Mouse (Mus musculus): Measurements from ENCODE around the gene Vgll4.
"Not testable (repeated sequence)": the region's sequence is repeated elsewhere in the genome, so short reads cannot be mapped to it uniquely, and the experiment has no call there.

The Vgll4 gene

DNA sequence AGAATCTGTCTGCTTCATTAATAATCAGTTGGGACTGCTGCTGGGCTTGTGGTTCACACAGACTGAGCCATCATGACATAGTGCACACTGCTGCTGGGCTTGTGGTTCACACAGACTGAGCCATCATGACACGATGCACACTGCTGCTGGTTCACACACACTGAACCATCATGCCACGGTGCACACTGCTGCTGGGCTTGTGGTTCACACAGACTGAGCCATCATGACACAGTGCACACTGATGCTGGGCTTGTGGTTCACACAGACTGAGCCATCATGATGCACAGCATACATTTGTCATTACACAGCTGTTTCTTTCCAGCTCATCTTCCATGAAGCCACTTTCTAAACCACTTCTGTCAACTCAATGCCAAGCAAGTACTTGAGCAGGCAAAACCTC lies 30.1 kb downstream of the Vgll4 start:
- DNase-seq (ENCODE audit: low read depth) = no peak

DNA sequence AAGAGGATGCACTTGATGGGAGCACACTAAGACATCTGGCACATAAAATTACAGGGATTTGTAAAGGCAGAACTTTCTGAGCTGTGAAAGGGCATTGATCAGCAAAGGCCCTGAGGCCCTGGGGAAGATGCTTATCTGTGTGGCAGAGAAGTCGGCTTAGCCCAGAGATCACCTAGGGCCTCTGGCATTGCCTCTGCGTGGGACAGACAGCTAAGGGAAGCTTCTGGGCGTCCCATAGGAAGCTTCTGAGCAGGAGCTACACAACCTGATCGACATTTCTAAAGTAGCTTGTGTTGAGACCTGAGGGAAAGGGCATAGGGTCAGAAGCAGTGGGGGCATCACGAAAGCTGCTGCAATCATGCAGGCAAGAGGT lies 32.9 kb downstream of the Vgll4 start:
- DNase-seq (ENCODE audit: low read depth) = no peak

DNA sequence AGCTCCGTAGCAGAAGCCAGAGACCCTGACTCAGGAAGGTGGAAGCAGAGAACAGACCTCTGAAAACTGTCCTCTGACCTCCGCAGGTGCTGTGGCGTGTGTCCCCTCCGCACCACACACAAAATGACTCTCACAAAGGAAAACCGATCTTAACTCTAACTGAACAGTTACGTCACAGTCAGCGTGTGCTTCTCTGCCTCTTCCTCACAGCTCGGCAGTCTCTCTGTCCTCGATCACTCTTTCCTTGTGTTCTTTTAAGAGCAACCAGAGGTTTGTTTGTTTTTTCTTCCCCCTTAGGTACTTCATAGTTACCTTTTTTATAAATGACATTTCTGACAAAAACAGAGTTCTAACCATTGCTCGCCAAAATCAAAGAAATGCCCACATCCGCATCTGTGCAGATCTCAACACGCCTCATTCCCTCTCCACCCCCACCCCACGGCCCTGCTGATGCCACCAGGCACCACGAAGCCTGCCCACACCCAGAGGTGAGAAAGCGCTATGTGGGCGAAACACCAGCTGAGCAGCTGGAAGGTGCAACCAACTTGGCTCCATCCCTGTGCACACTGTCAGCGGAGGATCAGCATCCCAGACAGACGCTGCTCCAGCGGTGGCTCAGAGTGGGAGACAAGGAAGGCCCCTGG lies 33.4 kb downstream of the Vgll4 start:
- no peak for DNase-seq (ENCODE audit: low read depth)

DNA sequence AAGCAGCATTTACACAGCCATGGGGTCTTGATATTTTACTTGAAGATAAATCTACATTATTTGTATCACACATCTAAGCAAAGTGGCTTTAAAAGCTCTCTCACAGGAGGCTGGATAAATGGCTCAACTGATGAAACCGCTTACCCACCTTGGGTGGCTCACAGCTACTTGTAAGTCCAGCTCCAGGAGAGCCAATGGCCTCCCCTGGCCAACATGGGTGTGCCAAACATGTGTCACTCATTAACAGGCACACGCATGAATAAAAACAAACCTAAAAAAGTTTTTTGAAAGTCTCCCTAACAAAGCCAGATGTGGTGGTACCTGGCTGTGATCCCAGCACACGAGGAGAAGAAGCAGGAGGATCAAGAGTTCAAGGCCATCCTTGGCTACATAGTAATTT lies 34.4 kb downstream of the Vgll4 start:
- DNase-seq (ENCODE audit: low read depth) = no peak

DNA sequence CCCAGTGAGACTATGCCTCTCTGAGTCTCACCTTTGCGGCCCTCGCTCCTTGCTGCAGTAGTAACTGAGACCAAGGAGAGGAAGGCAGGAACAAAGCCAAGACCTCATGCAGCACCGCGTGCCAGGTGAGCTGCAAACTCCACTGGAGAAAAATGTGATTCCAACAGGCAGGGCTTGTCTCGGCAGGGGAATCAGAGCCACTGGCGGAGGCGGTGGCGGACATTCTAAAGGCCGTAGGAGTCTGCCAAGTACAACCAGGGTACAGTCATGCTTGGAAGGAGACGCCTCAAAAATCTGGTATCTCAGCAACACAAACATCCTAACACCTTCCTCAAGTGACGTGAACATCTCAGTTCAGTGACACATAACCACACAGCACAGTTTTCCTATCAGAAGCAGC lies 35.7 kb downstream of the Vgll4 start:
- no peak for DNase-seq (ENCODE audit: low read depth)

DNA sequence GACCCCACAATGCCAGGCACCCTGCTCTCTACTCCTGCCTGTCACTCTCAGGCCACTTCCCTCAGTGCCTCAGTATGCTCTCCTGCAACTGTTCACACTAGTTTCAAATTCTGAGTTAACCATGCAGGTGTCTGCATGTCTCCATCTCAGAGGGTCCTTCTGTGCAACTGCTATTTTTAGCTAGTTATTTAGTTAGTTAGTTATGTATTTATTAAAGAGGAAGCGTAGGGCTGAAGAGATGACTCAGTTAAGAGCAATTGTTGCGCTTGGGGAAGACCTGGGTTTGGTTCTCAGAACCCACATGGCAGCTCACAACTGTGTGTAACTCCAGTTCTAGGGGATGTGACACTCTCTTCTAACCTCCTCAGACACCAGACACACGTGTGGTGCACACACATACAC lies 36.8 kb downstream of the Vgll4 start:
- DNase-seq (ENCODE audit: low read depth) = no peak

DNA sequence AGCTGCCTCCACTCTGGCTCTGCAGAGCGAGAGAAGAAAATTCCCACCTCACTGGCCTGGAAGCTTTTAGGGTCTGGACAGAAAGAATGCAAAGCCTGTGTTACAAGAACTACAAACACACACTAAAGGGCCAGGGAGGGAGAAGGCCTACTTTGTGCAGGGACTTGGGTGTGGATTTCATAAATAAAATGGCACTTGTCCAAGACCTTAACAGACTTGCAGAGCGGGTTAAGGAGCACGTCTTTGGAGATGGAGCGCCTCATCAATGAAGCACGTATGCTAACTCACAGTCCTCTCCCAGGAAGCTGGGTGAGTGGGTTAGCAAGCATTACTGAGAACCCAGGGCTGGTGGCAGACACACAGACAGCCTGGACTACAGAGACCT lies 37.7 kb downstream of the Vgll4 start:
- DNase-seq (ENCODE audit: low read depth) = no peak

DNA sequence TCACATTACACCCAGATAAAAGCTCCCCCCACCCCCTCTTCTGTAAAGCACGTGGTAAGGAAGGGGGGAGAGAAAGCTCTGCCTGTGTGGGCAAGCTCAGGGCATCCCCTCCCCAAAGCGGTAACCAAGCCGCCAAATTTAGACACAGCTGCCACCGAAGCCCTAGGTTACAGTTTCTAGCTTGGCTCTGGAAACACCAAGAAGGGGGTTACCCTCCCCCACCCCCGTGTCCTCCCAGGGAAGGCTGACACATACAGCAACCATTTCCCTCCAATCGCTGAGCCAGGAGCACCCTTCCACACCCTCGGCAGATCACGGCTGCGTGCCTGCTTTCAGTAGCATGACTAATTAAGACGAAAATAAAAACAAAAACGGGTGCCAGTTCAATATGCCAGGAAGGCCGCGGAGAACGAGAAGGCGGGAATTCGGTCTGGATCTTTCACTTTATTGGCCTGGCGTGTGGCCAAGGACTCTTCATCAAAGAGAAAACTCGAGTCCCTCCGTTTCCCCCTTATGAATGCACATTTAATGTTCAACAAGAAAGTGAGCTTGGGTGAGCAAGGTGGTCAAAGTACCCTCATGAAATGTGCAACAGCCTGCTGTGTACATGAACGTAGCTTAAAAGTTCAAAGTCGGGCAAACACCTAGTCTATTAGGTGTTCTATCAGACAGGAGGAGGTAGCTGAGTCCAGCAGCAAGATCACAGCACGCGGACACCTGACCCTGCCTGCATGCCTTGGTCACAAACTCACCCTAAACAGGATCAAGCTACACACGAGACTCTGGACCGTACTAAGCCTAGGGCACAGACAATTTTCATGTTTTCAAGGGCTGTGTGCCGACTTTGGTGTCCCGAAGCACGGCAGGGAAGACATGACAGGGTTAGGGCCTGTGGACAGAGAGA lies 38.3 kb downstream of the Vgll4 start:
- DNase-seq (ENCODE audit: low read depth) = no peak

DNA sequence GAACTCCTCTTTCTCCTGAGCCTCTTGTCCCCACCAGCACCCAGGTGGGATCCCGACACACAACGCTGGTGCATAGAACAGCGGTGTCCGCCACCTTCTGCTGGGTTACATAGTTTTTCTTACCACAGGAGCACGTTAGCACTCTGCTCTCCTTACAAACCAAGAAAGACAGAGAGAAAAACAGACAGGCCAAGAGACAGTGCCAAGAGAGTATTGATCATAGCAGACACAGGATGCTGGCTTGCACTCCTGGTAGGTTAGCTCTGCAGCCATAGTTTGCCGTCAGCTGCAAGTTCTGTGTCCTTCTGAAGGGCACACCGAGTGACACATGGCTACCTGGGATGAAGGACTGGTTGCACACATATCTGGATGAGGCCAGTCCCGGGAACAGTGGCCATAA lies 39.1 kb downstream of the Vgll4 start:
- DNase-seq (ENCODE audit: low read depth) = no peak

DNA sequence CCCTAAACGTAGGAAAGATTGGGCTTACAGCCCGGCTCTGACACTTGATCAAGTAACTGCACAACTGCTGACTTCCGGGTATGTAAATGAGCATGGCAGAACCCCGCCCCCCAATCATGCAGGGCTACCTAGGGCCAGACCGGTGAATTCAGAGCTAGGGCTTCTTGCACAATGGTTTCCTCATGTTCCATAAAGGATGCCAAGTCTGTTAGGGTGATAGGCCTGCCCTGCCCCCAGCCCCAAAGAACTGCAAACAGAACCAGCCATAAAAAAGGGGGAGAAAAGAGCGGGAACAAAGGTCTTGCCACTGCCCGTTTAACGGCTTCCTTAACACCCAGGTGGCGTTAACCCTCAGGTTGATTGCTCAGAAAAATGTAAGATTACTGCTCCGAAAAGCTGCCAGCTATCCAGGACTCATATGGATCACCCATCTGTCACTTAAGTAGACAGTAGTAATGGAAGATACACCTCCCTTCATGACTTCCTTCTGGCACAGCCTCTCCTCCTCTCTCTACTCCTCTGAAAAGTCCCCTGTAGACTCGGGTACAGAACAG lies 39.7 kb downstream of the Vgll4 start:
- no peak for DNase-seq (ENCODE audit: low read depth)

DNA sequence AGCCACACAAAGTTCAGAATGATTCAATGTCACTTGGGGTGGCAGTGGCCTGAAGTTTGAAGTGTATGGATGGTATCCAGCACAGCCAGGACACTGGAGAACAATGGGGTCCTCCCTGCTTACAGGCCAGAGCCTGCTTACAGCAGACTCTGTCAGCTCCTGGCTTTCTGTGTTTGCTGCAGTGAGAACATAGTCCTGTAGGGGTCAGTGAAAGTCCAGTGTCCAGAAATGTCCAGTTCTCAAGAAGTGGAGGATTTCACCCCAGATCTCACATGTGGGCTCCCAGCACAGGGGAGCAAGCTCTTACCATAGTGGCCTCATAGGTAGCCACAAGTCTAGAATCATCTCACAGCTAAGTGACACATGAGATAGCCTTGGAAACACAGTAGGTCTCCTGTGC lies 40.4 kb downstream of the Vgll4 start:
- no peak for DNase-seq (ENCODE audit: low read depth)

DNA sequence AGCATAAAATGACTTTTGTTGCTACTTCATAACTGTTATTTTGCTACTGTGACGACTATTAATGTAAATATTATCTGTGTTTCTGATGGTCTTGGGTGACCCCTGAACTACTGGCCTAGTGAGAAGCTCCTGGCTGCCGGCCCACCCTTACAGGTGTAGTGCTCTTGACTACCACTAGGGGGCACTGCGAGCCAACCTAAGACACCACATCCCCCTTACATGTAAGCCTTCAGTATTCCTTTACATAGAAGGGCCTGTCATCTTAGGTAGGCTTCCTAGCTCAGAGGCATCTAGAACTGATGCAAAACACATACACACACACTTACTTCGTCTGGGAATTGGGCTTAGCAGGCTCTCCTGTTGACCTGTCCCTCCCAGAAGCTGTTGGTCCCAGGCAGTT lies 41.3 kb downstream of the Vgll4 start:
- no peak for DNase-seq (ENCODE audit: low read depth)

DNA sequence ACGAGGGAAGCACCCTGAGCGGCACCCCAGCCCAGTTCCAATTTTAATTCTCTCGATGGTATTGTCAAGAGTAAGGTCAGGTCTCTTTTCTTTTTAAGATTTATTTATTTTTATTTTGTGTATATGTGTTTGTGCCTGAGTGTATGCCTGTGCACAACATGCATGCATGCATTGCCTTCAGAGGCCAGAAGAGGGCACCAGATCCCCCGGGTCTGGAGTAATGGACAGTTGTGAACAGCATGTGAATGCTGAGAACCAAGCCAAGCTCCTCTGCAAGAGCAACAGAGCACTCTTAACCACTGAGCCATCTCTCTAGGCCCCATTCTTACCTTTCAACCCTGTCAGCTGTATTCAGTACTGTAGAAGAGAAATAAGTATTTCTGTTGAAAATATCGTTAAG lies 42.4 kb downstream of the Vgll4 start:
- no peak for DNase-seq (ENCODE audit: low read depth)

DNA sequence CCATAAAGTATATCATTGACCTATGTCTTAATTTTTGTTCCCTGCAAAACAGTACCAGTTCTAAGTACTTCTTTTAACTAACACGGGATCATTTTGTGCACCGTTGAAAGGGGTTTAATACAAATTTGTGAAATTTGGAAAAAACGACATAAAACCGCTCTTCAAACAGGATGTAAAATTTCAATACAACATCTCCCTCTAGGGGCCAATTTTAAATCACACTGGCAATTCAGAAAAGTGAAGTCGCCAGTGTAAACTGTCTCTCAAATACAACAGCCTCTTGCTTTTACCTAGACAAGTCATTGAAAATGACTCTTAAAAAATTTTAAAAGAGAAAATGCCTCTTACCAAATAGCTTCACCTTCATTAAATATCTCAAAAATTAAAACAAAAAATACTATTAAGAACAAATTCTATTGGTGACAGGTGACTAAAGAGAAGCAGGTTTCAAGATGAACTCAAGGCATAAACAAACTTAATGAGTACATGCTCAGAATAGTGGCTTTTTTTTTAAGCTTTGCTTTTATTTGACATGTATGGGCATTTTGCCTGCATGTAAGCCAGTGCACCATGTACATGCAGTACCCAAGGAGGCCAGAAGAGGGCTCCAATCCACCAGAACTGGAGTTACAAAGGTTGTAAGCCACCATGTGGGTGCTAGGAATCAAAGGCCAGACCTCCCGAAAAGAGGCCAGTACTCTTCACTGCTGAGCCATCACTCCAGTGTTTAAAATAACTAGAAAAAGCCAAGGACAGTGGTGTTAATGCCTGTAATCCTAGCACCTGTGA lies 43.2 kb downstream of the Vgll4 start:
- DNase-seq (ENCODE audit: low read depth) = no peak

DNA sequence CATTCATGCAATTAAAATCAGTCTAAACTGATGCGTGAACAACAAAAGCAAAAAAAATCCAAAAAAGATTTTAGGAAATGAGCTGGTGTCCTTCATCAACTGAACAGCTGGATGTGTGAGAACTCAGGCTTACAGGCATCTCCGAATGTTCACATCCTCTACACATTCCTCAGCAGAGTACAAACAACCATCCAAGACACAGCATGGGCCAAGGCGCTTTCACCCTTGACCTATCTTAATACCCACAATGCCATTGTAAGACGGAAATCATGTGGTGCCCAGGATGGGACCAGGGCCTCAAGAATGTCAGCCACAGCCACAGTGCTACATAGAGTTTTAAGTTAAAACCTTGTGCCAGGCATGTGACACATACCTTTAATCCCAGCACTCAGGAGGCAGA lies 44.6 kb downstream of the Vgll4 start:
- no peak for DNase-seq (ENCODE audit: low read depth)

DNA sequence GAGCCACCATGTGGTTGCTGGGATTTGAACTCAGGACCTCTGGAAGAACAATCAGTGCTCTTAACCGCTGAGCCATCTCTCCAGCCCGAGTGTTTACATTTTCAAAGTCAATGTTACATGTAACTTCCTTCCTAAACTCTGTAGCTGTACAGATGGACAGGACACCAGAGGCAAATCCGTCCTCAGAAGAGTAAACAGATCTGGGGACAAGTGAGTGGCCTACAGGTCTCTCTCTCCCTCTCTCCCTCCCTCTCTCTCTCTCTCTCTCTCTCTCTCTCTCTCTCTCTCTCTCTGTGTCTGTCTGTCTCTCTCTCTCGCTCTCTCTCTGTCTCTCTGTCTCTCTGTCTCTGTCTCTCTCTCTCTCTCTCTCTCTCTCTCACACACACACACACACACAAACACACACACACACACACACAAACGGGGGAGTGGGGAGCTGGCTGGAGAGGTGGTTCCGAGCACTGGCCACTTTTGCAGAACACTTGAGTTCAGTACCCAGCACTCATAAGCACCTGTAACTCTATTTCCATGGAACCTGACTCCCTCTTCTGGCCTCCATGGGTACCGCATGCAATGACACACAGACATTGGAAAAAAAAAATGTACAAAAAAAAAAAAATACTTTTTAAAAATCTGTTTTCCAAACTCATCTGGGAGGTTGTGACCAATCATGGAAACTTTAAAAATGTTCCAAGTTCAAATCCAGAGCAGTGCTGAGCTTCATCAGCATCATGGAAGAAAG lies 47.3 kb downstream of the Vgll4 start:
- not testable (repeated sequence) for DNase-seq (ENCODE audit: low read depth)

DNA sequence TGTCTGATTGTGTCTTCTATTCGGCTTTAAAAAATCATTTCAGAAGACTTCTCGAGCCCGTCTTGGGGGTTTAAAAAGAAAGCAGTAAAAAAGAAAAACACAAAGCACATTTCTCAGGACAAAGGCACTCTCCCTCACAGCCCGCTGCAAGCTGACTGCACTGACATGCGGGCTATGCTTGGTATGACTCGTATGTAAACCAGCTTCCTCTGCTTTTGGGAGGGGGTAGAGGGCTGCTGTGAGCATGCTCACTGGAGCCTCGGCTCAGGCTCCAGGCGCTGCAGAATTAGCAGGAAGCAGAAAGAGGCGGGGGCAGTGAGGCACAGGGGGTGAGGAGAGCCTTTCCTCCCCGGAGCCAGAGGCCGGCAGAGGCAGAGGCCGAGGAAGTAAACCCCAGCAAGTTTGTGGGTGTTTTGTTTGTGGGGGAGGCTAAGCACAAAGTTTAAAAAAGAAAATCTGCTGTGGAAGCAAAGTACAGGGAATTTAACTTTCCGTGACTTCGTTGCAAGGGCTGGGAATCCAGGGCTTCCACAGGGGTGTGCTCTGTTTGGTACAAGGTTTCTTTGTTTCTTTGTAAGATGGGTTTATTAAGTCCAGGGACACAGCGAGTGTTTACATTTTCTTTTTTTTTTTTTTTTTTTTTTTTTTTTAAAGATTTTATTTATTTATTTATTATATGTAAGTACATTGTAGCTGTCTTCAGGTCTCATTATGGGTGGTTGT lies 48.0 kb downstream of the Vgll4 start:
- peak; percentile 78 for DNase-seq (ENCODE audit: low read depth)

DNA sequence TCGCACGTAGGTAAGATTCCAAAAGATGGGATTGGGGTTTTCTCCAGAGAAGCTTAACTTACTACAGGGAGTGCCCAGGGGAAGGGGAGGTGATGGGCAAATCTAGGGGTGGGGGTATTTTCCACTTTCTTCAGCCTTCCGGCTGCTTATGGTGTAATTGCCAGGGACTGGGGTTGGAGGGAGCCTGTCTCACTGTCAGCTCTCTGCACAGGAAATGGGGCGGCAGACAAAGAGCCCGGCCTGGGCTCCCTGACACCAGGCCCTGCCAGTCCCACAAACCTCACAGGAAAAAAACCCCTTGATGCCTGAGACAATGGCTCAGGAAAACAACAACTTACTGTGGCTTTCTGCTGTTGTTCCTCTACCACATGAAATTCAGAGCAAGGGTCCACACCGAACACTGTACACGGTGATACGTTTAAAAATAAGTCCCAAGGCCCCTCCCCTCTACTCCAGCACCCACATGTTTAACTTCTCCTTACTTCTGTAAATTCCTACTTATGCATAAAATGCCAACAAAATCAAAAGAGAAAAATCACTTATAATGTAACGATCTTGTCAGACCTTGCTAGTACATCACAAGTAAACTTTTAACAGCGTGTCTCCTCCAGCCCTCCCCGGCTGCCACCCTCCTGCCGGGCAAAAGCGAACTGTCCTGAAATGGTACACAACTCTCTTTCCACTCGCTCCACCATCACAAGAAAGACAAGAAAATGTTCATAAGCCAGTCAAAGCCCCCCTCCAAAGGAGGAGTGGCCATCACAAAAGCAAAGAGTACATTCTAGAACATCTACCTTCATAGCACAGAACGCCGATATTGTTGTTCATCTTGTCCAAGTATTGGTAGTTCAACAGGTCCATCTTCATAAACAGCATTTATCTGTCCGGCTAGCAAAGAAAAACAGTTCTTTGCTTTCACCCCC lies 49.0 kb downstream of the Vgll4 start:
- no peak for DNase-seq (ENCODE audit: low read depth)

DNA sequence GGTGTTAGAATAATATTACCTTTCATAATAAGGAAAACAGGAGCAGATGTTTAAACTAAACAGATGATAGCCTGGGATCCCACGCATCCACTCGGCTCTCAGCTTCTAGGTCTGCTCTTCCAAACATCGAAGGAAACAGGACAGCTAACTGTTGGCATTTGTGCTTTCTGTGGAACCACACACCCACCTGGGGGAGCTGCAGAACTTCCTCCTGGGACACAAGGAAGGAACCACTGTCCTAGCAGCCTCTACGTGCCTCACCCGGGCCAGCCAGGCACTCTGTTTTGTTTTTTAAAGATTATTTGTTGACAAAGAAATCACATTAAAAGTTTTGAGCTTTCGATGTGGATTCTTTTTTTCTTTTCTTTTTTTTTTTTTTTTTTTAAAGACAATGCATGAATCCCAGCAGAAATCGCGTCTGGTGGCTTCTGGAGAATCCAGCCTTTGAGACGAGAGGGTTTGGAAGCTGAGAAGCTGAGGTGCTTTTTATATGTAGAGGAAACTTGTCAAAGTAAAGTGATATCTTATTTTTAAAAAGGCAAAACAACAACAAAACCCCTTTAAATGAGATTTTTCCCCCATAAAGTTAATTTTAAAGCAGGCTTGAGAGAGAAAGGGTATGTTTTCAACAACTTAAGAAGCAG lies 50.0 kb downstream of the Vgll4 start:
- no peak for DNase-seq (ENCODE audit: low read depth)

DNA sequence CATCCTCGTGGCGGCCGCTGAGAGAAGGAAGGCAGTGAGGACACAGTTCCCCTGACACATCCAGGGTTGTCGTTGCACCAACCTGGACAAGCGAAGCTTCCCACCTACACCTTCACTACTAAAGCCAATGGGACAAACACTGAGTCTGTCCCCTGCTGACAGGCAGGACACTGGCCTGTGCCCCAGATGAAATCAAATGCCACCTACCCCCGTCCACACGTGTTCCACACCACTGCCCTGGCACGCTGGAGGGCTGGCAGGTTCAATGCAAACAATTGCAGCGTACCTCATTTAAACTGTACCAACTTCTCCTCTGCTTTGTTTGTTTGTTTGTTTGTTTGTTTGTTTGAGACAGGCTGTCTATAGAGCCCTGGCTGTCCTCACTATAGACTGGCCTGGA lies 50.8 kb downstream of the Vgll4 start:
- no peak for DNase-seq (ENCODE audit: low read depth)
